Mouse (Mus musculus) forebrain, embryonic 12.5 days (tissue): ENCODE measurements around the gene Lrrc1. TPM values are rescaled to one million over a fixed set of nuclear protein-coding genes. Genes with fewer than 3 reads are reported as not detected.

Experiments
- ATAC-seq: fragments of 200-750 bp; cut with Nextera tagmentation; 2 replicates; pipeline ENCODE4 v1.8.0; 2017; ENCODE audit warnings: moderate TSS enrichment; ENCODE audit not compliant: low FRiP score
- H3K27ac ChIP-seq: fragments of 300-500 bp; sonication (generic); 2 replicates; pipeline ENCODE4 v1.5.1; 2016; ENCODE audit warnings: mild to moderate bottlenecking
- H3K27me3 ChIP-seq: fragments of 300-500 bp; sonication (generic); 2 replicates; pipeline ENCODE4 v1.6.1; 2016; ENCODE audit warnings: mild to moderate bottlenecking
- H3K36me3 ChIP-seq: fragments of 300-500 bp; sonication (generic); replicated peaks from 2 replicates; pipeline ENCODE4 v1.6.1; 2016; ENCODE audit warnings: mild to moderate bottlenecking
- H3K4me1 ChIP-seq: fragments of 300-500 bp; sonication (generic); 2 replicates; pipeline ENCODE4 v1.6.1; 2016
- H3K4me2 ChIP-seq: fragments of 300-500 bp; sonication (generic); 2 replicates; pipeline ENCODE4 v1.6.1; 2016; ENCODE audit warnings: mild to moderate bottlenecking, moderate library complexity
- H3K4me3 ChIP-seq: fragments of 300-500 bp; sonication (generic); replicated peaks from 2 replicates; pipeline ENCODE4 v1.5.1; 2016; ENCODE audit warnings: mild to moderate bottlenecking
- H3K9ac ChIP-seq: fragments of 300-500 bp; sonication (generic); 2 replicates; pipeline ENCODE4 v1.6.1; 2016; ENCODE audit warnings: mild to moderate bottlenecking
- H3K9me3 ChIP-seq: fragments of 300-500 bp; sonication (generic); 2 replicates; pipeline ENCODE4 v1.6.1; 2016
- WGBS: fragments of 180-500 bp; shearing (Covaris S2); methylation state at CpG from one replicate; pipeline ENCODE4 v1.1.7; 2016; 5-methylcytosine and 5-hydroxymethylcytosine counted together
- polyA plus RNA-seq: library from polyadenylated mRNA; unstranded; fragments of >200 nt; fragmentation: Nextera tagmentation; extraction: Ambion mirVana; gene quantifications from 2 replicates; pipeline ENCODE4 v1.2.1, GENCODE M21; 2016

Gene Lrrc1
- polyA plus RNA-seq, 1 experiment from 2014 or later = 18.1 TPM

GRCm38 (mm10) chr9:77429230-77430015 lies 115.2 kb downstream of the Lrrc1 start:
- H3K36me3 ChIP-seq = peaks cover 28% of the 10 kb centered on the region
- H3K4me2 ChIP-seq = no peak overlapping the region
- H3K27ac ChIP-seq = no peak overlapping the region
- no peak for ATAC-seq
- no peak overlapping the region for H3K4me3 ChIP-seq
- H3K9ac ChIP-seq = no peak overlapping the region
- H3K4me1 ChIP-seq = peaks cover 18% of the 10 kb centered on the region
- WGBS = 87% methylated on average over 11 of the region's 11 CpGs
- H3K27me3 ChIP-seq = no peaks in the 10 kb centered on the region
- no peaks in the 10 kb centered on the region for H3K9me3 ChIP-seq

- no peak for ATAC-seq
- Histone ChIP-seq H3K4me3 (no peak overlapping the region), H3K9ac (no peak overlapping the region), H3K27me3 (no peaks in the 10 kb centered on the region), H3K9me3 (no peaks in the 10 kb centered on the region), H3K4me1 (peaks cover 18% of the 10 kb centered on the region), H3K36me3 (peaks cover 22% of the 10 kb centered on the region), H3K4me2 (no peak overlapping the region), H3K27ac (no peak overlapping the region)
- 89% methylated on average over 8 of the region's 8 CpGs for WGBS
These were observed 115.9 kb downstream of the Lrrc1 start for GRCm38 (mm10) chr9:77428748-77429140.

GRCm38 (mm10) chr9:77428115-77428747 lies 116.4 kb downstream of the Lrrc1 start:
- Histone ChIP-seq H3K4me2 (peak overlapping the region; percentile 38), H3K9me3 (no peaks in the 10 kb centered on the region), H3K9ac (peak overlapping the region; percentile 39; the same call in 1 of the 2 replicates), H3K27me3 (no peaks in the 10 kb centered on the region), H3K4me1 (peaks cover 18% of the 10 kb centered on the region), H3K4me3 (no peak overlapping the region), H3K27ac (no peak overlapping the region; the same call in 1 of the 2 replicates), H3K36me3 (peaks cover 17% of the 10 kb centered on the region)
- no peak for ATAC-seq
- WGBS = 43% methylated on average over 14 of the region's 14 CpGs

GRCm38 (mm10) chr9:77427292-77428114 lies 117.2 kb downstream of the Lrrc1 start:
- H3K4me3 ChIP-seq = no peak overlapping the region
- H3K36me3 ChIP-seq = peaks cover 17% of the 10 kb centered on the region
- peak overlapping the region; percentile 39; the same call in 1 of the 2 replicates for H3K9ac ChIP-seq
- peaks cover 18% of the 10 kb centered on the region for H3K4me1 ChIP-seq
- 37% methylated on average over 23 of the region's 23 CpGs for WGBS
- ATAC-seq = peak; percentile 86
- no peaks in the 10 kb centered on the region for H3K9me3 ChIP-seq
- H3K27me3 ChIP-seq = no peaks in the 10 kb centered on the region
- H3K27ac ChIP-seq = peak overlapping the region; percentile 59; the same call in 1 of the 2 replicates
- peak overlapping the region; percentile 38 for H3K4me2 ChIP-seq

GRCm38 (mm10) chr9:77426110-77426509 lies 118.6 kb downstream of the Lrrc1 start:
- 78% methylated on average over 14 of the region's 14 CpGs for WGBS
- Histone ChIP-seq H3K36me3 (peaks cover 7% of the 10 kb centered on the region), H3K27ac (no peak overlapping the region), H3K9me3 (no peaks in the 10 kb centered on the region), H3K4me2 (no peak overlapping the region), H3K4me1 (peaks cover 18% of the 10 kb centered on the region), H3K4me3 (no peak overlapping the region), H3K27me3 (no peaks in the 10 kb centered on the region), H3K9ac (no peak overlapping the region)
- no peak for ATAC-seq

GRCm38 (mm10) chr9:77425553-77425952 lies 119.1 kb downstream of the Lrrc1 start:
- Histone ChIP-seq H3K9me3 (no peaks in the 10 kb centered on the region), H3K36me3 (0 out of 2 replicates have a peak, but pooled peaks cover 3% of the 10 kb centered on the region), H3K9ac (no peak overlapping the region), H3K4me3 (no peak overlapping the region), H3K27ac (no peak overlapping the region), H3K4me1 (peaks cover 18% of the 10 kb centered on the region), H3K4me2 (no peak overlapping the region), H3K27me3 (no peaks in the 10 kb centered on the region)
- ATAC-seq = no peak
- WGBS = 94% methylated on average over 4 of the region's 4 CpGs

- Histone ChIP-seq H3K4me1 (no peaks in the 10 kb centered on the region), H3K9me3 (no peaks in the 10 kb centered on the region), H3K36me3 (no peaks in the 10 kb centered on the region), H3K27me3 (no peaks in the 10 kb centered on the region), H3K4me3 (no peak overlapping the region), H3K9ac (no peak overlapping the region), H3K4me2 (no peak overlapping the region), H3K27ac (no peak overlapping the region)
- WGBS = 93% methylated on average over 4 of the region's 4 CpGs
- no peak for ATAC-seq
These were observed 124.5 kb downstream of the Lrrc1 start for GRCm38 (mm10) chr9:77420200-77420585.

- Histone ChIP-seq H3K27ac (no peak overlapping the region), H3K4me1 (no peaks in the 10 kb centered on the region), H3K27me3 (no peaks in the 10 kb centered on the region), H3K4me3 (no peak overlapping the region), H3K9ac (no peak overlapping the region), H3K36me3 (no peaks in the 10 kb centered on the region), H3K4me2 (no peak overlapping the region), H3K9me3 (no peaks in the 10 kb centered on the region)
- WGBS = 88% methylated on average over 9 of the region's 9 CpGs
- no peak for ATAC-seq
These were observed 125.0 kb downstream of the Lrrc1 start for GRCm38 (mm10) chr9:77419501-77420199.

- H3K27me3 ChIP-seq = no peaks in the 10 kb centered on the region
- no peak overlapping the region for H3K9ac ChIP-seq
- H3K4me2 ChIP-seq = no peak overlapping the region
- H3K4me1 ChIP-seq = no peaks in the 10 kb centered on the region
- no peak for ATAC-seq
- no peaks in the 10 kb centered on the region for H3K9me3 ChIP-seq
- no peak overlapping the region for H3K27ac ChIP-seq
- no peak overlapping the region for H3K4me3 ChIP-seq
- H3K36me3 ChIP-seq = no peaks in the 10 kb centered on the region
- 97% methylated on average over 2 of the region's 2 CpGs for WGBS
These were observed 125.9 kb downstream of the Lrrc1 start for GRCm38 (mm10) chr9:77418800-77419199.

- H3K4me2 ChIP-seq = no peak overlapping the region
- no peaks in the 10 kb centered on the region for H3K27me3 ChIP-seq
- 91% methylated on average over 4 of the region's 4 CpGs for WGBS
- H3K4me1 ChIP-seq = no peaks in the 10 kb centered on the region
- no peak for ATAC-seq
- H3K36me3 ChIP-seq = no peaks in the 10 kb centered on the region
- H3K27ac ChIP-seq = no peak overlapping the region
- H3K9me3 ChIP-seq = no peaks in the 10 kb centered on the region
- no peak overlapping the region for H3K4me3 ChIP-seq
- no peak overlapping the region for H3K9ac ChIP-seq
These were observed 128.2 kb downstream of the Lrrc1 start for GRCm38 (mm10) chr9:77416486-77416885.

GRCm38 (mm10) chr9:77416002-77416401 lies 128.7 kb downstream of the Lrrc1 start:
- 94% methylated on average over 7 of the region's 7 CpGs for whole genome bisulfite sequencing
- Histone ChIP-seq H3K4me1 (no peaks in the 10 kb centered on the region), H3K4me2 (no peak overlapping the region), H3K27ac (no peak overlapping the region), H3K9me3 (no peaks in the 10 kb centered on the region), H3K9ac (no peak overlapping the region), H3K27me3 (no peaks in the 10 kb centered on the region), H3K4me3 (no peak overlapping the region), H3K36me3 (no peaks in the 10 kb centered on the region)
- no peak for ATAC-seq
